Mouse (Mus musculus): ENCODE results near the gene Mapre1. TPM values are rescaled to one million over a fixed set of nuclear protein-coding genes. Genes with fewer than 3 reads are reported as not detected.
A peak's percentile ranks its signal among the peaks of the same experiment; 100 is the strongest.
"Not testable (repeated sequence)": the region's sequence is repeated elsewhere in the genome, so short reads cannot be mapped to it uniquely, and the experiment has no call there.

Mapre1 gene
- total RNA-seq (2014; fragmentation: Nextera tagmentation), result 84.8 and 88.9 TPM in 2 replicates
- total RNA-seq (2017), result 218 and 268 TPM in 2 replicates

DNA sequence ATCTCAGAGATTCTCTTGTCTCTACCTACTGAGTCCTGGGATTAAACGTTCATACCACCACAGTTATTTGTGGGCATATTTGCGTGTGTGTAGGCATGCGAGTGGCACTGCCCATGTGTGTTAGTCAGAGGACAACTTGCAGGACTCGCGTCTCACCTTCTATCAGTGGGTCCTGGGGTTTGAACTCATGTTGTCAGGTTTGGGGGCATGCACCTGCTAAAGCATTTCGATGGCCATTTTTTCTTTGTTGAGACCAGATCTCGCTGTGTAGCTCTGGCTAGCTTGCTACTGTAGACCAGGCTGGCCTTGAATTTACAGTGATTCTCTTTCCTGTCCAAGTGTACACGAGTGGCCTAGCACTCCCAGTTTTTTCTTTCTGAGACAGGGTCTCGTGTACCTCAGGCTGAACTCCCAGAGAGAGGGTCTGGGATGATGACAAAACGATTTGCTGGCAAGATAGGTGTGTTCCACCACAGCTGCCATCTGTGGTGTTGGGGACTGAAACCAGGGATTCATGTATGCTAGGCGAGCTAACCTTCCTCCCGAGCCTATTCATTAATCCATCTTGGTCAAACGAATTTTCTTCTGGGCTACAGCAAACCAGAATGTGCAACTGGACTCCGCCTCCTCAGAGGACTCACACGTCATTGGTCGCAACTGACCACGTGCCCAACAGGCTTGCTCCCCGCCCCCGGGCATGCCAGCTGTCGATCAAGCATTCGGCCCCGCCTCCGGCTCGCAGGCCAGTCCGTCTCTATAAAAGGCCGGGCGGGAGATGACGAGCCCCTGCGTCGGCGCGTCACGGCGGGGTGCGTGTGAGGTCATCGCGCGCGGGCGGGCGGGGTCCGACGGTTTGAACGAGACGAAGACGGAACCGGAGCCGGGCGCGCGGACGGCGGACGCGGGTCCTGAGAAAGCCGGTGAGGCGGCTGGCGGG lies at the start of gene Mapre1:
Gene Mapre1, plus strand, starts transcription at position 775 of the 937 bp plus-strand sequence.
- peak; percentile 91 for ATAC-seq (replicated peaks; ENCODE audit: poor library complexity, severe bottlenecking)

DNA sequence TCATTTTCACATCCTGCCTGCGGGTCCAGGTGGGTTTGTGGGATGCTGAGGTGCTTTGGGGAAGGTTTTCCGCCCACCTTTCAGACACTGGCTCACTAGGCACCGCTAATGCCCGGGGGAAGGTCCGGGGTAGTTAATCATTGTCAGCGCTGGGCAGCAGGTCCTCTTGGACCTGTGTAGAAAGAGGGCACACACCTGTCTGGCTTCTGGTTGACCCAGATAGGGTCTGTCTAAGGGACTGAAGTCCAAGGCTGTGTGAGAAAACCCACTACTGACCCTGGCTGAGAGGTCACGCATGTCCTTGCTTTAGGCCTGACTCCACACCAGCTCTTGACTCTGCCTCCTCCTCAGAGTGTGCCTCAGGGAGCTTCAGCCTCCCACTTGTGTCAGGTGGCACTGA lies 47.7 kb upstream of the Mapre1 start:
- not testable (repeated sequence) for ATAC-seq (replicated peaks; ENCODE audit: poor library complexity, severe bottlenecking)

DNA sequence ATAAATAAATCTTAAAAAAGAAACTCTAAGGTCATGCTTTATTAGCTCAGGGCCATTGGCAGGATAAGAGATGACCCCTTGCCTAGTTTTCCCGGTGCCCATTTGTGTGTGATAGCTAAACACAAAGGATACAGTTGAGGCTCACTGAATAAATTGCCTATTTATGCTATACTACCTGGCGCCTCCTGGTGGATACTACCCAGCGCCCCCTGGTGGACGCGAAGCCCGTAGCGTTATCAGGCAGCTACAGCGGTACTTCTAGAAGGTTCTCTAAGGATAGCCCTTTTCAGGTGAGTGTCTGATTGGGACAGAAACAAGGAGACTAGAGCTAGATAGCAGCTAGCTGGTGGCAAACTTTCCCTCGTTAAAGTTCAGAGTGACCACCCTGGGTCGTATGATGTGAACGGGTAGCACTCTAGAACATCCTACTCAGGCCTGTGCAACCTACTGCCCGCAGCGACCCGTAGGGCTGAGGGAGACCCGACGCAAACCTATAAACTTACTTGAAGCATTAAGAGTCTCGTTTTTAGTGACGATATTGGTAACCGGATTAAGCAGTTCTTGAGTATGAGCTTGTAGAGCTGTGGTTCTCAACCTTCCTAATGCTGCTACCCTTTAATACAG lies 46.5 kb upstream of the Mapre1 start:
- peak; percentile 84 for ATAC-seq (replicated peaks; ENCODE audit: poor library complexity, severe bottlenecking)

DNA sequence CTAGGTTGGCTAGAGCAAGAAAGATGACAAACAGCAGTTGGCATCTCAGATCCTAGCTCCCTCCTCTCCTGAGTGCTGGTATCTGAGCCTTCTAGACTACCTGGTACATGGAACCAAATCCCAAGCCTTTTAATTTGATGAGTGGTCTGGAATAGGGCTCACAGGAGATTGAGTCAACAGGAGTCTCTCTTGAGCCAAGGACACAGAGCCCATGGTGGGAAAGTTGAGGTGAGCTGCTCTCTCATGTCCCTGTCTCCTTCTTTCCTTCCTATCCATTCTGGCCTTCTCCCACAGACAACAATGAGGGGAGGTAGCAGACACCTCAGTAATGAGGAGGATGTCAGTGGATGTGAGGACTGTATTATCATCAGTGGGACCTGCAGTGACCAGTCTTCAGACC lies 44.7 kb upstream of the Mapre1 start, which contains the start of gene Dnmt3c:
Gene Dnmt3c, plus strand, starts transcription at position 301 of the 400 bp plus-strand sequence.
- ATAC-seq (replicated peaks; ENCODE audit: poor library complexity, severe bottlenecking), result no peak

DNA sequence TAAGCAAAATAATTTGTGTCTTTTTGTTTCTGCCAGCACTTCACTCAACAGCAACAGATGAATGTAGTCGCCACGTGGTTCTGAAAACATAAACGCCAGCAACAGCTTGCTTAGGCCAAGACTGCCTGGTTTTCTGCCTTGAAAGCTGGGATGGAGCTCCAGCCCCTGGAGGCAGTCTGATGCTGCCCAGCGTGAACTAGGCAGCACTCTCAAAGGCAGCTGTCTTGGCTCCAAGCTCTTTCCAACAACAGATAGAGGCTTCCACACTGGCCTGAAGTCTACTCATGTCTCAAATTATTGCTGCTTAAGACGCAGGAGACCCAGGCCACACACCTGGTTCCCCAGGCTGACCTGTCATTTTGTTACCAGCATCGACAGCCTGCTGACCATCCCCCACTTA lies 37.7 kb upstream of the Mapre1 start:
- ATAC-seq (replicated peaks; ENCODE audit: poor library complexity, severe bottlenecking), result no peak

DNA sequence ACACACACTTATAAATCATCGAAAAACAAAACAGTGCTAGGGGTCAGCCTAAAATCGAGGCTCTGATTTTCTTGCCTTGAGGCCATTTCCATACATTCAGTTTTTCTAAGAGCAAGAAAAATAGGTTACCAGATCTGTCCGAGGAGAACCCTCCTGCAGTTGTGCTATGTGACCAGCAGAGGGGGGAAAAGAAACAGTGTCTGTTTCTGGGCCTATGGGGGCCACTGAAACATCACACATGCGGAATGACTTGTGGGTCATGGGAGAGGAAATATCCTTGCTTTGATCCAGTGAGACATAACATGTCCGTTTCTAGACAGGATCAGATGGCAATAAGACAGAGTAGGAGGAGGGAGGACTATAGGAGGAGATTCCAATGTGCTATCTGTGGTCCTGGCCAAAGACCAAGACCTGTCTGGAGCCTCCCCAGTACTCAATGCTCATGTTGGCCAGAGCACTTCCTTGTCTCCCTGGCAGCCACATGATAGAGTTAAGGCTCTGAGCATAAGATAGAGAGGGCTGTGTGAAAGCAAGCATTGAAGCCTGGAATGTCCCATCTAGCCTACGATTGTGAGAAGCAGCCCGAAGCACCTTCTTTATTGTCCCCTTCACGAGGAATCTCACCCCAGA lies 30.3 kb upstream of the Mapre1 start:
- ATAC-seq (replicated peaks; ENCODE audit: poor library complexity, severe bottlenecking), result peak; percentile 83

DNA sequence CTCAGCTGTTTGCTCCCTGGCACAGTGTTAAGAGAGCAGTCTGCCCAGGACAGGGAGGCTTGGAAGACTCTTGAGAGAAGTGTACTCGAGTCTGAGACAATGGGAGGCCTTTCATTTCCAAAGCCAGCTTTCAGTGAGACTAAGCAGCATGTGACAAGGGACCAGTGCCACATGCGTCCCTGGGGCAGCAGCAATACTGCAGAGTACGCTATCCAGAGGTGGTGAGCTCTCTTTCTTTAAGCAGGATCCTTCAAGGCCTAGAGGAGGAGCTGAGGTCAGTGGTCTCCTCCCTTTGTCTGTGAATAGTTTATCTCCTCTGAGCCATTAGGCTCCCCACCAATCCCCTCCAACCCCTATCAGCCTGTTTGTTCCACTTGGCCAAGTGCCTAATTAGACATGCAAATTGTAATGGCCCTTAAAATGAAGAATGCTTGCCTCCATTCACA lies 28.4 kb upstream of the Mapre1 start:
- ATAC-seq (replicated peaks; ENCODE audit: poor library complexity, severe bottlenecking), result no peak

DNA sequence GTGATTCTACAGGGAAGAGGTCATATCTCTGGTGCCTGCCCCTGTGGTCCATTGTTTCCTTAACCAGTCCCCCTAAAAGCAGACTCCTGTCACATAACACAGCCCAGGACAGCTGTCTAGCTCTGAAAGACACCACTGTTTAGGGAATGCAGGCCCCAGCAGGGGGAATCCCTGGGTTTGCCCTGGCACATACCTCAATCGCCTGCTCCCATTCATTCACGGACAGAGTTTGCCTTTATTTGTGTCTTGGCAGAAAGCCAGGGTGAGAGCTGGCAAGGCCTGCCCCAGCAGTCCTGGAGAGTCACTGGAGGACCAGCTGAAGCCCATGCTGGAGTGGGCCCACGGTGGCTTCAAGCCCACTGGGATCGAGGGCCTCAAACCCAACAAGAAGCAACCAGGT lies 27.8 kb upstream of the Mapre1 start:
- ATAC-seq (replicated peaks; ENCODE audit: poor library complexity, severe bottlenecking), result no peak

DNA sequence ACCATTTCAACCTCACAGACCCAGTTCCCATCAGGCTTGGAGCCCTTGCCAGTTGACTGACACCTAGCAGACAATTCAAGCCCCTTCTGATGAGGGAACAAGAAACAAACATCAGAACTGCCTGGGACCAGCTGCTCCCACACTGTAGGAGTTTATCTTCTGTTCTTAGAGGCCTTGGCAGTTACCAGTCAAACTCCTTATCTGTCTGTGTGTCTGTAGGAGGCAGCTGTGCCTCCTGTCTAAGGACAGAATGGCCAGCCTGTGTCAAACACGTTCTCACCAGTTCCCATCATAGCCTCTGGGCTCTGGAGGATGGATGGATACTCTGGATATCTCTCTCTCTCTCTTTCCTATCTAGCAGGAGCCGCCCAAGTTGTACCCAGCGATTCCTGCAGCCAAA lies 23.2 kb upstream of the Mapre1 start:
- not testable (repeated sequence) for ATAC-seq (replicated peaks; ENCODE audit: poor library complexity, severe bottlenecking)

DNA sequence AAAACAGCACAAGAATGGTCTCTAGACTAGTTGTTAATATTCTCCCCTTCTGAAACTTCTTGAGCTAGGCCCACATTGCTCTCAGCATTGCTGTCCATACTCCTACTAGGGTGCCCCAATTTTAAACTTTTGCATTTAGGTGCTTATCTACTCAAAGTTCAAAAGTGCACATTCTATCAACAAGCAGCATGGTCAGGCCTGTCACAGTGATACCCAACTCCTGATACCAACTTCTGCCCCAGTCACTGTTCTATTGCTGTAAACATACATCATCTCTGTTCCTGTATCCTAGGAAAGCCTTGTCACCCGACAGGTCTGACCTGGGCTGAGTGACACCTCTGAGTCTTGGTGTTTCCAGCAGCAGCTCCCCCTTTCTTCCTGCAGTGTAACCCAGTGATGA lies 18.0 kb upstream of the Mapre1 start:
- ATAC-seq (replicated peaks; ENCODE audit: poor library complexity, severe bottlenecking), result no peak

DNA sequence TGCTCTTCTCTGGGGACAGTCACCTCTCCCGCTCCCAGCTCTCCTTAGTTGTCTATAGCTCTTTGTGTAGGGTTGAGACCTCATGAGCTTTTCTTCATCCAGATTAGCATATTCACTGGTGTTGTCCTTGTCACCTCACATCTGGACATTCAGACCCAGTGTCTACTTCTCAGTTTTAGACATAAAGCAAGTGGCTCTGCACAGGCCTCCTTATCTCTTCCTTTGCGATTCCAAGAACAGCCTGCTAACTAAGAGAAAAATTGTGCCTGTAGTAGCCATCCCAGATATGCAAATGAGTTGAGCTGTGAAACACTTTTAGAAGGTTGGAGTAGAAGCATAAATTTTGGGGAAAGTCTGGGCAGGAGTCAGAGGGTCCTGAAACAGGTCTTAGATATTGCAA lies 16.6 kb upstream of the Mapre1 start:
- no peak for ATAC-seq (replicated peaks; ENCODE audit: poor library complexity, severe bottlenecking)

DNA sequence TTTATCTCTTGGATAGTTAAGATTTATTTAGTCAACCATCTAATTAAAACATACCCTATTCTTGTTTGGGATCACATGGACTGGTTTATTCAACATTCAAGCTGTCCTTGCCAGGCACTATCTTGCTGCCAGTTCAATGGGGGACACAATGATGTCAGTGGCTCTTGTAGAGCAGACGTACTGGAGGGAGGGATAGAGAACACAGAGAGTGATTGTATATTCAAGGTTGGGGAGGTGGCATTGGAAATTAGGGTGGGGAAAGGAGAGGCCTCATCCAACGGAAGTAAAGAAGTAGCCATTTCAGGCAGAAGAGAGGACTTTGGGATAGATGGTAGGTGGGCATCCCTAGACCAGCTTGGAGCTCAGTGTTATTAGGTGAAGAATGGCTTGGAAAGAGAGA lies 16.2 kb upstream of the Mapre1 start:
- no peak for ATAC-seq (replicated peaks; ENCODE audit: poor library complexity, severe bottlenecking)

DNA sequence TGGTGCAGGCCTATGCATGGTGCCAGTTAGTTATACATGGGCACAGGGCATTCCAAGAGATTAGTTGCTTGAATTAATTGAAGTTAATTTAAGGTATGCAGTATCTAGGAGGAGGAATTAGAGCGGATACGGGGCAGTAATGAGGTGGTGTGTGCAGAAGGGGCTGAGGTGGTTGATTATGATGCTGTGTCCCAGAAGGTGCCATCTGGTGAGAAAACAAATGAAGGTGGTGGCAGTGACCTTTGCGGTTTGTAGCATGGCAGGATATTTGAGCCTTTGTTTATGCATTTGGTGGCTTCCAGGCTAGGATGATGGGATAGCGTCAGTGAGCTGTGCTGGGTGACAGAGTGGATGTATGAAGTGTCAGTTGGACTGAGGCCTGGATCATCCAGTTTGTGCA lies 15.8 kb upstream of the Mapre1 start:
- ATAC-seq (replicated peaks; ENCODE audit: poor library complexity, severe bottlenecking), result no peak

DNA sequence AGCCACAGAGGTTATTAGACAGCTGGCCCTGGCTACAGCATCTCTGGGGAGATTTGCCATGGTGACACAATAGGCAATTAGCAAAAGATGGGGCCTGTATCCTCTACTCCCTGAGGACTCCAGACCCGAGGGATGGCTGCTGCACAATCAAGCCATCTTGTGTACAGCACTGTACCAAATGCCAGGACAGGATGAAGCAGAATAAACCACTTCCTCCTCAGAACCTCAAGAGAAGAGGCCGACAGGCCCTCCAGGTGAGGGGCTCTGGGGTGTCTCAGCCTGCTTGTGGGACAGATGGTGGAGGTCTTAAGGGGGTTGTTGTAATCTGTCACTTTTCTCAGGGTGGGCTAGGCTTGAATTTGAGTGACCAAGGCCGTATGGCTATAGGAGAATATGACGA lies 7.0 kb upstream of the Mapre1 start:
- peak; percentile 35 for ATAC-seq (replicated peaks; ENCODE audit: poor library complexity, severe bottlenecking)

DNA sequence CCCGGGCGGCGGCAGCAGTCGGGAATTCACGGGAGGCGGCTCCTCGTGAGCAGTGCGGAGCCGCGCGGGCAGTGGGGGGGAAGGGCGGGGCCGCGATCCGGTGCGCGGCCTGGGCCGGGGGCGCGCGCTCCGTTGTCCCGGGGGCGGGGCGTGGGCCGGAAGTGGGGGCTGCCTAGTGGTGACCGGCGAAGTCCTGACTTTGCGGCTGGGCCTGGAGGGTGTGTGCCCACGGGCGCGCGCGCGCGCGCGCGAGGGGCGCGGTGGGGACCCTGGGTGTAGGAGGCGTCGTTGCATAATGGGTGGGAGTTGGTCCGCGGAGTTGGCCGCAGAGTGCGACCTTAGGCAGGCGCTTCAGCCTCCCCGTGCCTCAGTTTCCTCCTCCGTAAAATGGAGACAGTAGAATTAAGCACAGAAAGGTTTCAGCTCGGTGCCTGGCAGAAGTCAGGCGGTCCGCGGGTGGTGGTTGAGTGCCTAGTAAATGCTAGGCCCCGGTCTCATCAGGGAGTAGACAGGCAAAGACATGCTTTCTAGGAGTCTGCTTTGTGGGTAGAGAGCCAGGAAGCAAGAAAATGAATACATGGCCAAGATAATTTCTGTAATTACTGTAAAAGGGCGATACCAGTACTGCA lies 477 bp downstream of the Mapre1 start:
- ATAC-seq (replicated peaks; ENCODE audit: poor library complexity, severe bottlenecking), result peak; percentile 64

DNA sequence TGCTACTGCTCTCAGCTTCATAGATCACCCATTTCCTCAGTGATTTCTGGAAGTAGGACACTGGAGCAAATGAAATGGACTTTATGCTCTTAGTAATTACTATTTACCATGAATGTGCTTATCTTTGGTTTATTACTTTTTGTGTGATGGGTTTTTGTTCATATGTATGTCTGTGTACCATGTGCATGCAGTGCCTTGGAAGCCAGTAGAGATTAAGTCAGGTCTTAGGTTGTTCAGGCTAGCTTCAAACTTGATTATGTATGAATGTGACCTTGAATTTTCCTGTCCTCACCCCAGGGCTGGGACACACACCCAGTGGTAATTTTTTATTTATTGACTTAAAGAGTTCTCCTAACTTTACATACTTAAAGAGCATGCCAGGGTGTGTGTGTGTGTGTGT lies 6.9 kb downstream of the Mapre1 start:
- ATAC-seq (replicated peaks; ENCODE audit: poor library complexity, severe bottlenecking), result no peak

DNA sequence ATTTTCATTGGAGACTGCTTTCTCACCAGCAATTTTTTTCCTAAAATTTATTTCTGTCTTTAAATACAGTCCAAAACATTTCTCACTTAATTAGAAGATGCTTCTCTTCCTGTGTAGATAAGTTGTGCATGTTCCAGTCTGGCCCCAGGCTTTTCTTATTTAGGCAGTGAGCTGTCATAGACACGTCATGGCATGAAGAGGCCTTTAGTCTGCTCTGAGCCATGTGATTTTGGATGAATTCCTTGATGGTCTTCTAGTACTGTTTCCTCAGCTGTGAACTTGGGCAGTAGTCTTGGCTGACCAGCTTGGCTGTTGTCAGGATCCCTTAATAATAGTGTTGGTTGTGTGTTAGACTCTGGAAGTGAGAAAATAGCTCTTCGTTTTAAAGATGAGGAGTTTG lies 9.3 kb downstream of the Mapre1 start:
- no peak for ATAC-seq (replicated peaks; ENCODE audit: poor library complexity, severe bottlenecking)

DNA sequence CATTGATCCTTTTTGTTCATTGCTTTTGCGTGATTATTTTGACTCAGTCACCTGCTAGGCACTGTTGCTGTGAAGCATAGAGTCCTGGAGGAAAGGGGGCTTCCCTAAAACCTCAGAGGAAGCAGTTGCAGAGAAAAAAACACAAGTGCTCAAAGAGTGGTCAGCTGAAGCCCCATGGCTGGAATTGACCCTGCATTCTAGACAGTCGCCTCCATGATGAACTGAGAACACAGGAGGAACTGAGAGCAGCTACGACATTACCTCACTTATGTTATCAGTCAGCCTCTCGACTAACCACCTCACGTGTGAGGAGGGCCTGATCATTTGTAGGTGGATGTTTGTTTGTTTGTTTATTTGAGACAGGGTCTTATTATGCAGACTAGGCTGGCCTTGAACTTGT lies 21.0 kb downstream of the Mapre1 start:
- no peak for ATAC-seq (replicated peaks; ENCODE audit: poor library complexity, severe bottlenecking)

DNA sequence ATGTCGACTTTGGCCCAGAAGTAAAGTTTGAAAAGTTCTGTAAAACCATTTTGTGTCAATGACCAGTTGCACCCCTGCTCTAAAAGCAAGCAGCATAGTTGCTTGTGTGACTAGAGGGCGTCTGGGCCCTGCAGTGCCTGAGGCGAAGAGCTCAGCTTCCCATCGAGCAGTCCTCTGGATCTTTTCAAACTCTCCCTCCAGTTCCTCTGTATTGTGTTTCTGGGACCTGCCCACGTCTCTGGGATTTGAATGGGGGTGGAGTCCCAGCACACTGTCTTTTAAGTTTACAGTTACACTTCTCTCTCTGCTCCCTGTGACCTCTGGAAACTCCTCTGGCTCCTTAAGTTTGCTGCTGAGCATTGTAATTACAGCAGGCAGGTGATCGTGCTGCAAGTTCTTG lies 26.4 kb downstream of the Mapre1 start:
- no peak for ATAC-seq (replicated peaks; ENCODE audit: poor library complexity, severe bottlenecking)

DNA sequence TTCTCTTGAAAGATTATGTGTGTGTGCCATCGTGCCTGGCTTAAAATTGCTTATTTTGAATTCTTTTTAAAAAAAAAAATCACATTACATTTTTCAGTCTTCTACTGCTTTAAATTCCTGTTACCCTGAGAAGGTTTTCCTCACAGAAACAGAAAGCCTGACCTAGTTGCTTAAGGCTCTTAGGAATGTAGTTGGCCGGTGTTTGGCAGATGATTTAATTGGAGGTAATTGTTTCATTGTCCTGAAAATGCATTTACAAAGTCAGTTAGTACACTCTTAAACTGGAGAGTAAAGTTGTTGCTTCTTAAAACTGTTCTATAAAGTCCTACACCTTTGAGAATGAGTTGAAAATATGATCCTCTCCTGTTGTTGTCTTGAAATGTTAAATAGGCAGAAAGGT lies 27.8 kb downstream of the Mapre1 start:
- ATAC-seq (replicated peaks; ENCODE audit: poor library complexity, severe bottlenecking), result no peak

DNA sequence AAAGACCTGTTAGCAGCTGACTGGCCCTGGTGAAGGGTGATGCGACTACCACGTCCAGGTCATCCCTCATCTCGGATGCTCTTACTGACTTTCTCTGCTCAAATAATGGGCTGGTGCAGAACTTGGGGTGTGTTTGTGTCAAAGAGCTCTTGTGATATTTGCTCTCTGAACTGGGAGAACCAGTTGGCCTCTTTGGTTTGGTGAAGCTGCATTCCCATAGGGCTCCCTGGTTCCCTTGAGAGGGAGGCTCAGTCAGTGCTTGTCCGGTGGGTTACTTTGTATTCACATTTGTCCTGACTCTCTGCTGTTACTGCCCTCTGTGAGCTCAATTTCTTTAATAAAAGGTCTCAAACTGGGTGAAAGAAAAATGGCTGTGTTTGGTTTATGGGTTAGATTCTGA lies 31.9 kb downstream of the Mapre1 start:
- ATAC-seq (replicated peaks; ENCODE audit: poor library complexity, severe bottlenecking), result no peak
